Mouse (Mus musculus): ENCODE results near the gene Cp.
"Not testable (repeated sequence)": the region's sequence is repeated elsewhere in the genome, so short reads cannot be mapped to it uniquely, and the experiment has no call there.

Gene Cp

DNA sequence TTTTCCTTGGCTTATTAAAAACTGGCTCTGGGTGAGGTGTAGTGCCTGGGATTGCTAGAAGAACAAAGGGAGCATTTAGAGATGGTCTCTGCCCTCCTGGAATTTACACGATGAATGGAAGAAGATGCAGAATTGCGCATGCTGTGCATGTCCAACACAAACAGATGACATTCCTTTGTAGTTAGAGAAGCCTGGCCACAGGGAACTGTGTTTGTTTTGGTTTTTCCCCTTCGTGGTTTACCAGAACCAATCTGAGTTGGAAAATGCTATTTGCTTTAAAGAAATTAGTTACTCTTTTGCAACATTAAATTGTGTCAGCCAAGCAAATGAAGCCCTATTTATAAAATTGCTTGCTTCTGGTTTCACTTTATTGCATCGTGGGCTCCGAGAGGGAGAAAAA, at the start of gene Cp:
Cp (plus strand) TSS at position 170 of the 400 bp plus-strand sequence.
- no peak for DNase-seq (ENCODE audit: low spot score in 2 of 2)

DNA sequence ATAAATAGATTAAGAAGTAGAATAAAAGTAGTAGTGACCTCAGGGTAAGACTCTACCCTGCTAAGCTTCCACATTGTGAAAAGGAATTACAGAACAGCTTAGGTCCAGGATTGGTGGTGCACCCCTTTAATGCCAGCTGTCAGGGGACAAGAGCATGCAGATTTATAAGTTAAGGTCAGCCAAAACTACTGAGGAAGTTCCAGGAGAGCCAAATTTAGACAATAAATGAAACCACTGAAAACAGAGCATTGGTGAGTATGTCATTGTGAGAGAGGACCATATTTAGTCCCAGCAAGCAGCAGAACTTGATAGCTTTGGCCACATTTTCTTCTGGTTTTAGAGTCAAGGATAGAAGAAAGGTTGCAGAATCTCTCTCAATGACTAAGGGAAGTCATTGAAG, 8.3 kb upstream of the Cp start:
- no peak for DNase-seq (ENCODE audit: low spot score in 2 of 2)

DNA sequence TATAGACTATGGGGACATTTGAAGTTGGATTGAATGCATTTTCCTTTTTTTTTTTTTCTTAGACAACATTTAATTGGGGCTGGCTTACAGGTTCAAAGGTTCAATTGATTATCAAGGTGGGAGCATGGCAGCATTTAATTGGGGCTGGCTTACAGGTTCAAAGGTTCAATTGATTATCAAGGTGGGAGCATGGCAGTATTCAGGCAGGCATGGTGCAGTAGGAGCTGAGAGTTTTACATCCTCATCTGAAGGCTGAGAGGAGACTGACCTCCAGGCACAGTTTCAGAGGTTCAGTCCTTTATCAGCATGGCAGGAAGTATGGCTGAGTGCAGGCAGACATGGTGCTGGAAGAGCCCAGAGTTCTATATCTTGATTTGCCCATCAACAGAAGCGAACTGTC, 7.5 kb upstream of the Cp start:
- DNase-seq (ENCODE audit: low spot score in 2 of 2), result not testable (repeated sequence)

DNA sequence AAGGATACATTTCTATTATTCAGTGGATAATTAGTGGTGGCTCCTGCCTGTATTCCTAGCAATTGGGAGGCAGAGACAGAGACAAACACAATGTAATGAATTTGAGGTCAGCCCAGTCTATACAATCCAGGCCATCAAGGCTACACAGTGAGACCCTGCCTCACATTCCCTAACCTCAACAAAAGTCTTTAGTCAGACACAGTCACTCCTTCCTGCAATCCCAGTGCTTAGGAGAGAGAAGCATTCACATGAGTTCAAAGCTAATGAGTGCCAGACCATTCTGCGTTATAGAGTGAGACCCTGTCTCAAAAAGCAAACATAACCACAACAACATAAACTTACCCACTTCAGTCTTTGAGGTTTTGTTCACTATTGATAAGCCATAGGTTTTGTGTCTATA, 3.4 kb upstream of the Cp start:
- DNase-seq (ENCODE audit: low spot score in 2 of 2), result no peak

DNA sequence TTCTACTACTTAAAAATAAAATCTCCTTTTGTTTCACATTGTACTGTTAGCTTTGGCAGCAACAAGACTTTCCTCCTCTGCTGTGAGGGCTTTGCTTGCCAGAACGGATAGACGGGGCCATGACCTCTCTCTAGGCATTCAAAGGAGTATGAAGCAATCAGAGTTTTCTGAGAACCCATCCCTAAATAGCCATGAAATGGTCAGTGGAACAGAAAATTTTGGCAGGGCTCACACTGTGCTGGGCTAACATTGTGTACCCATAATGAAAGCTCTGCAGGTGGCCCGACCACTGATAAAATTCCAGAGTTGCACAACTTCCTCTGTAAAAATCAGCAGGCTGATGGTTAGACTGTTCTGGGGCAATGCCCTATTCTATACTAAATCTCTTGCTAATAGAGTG, 3.0 kb upstream of the Cp start:
- peak in 1 of 2 experiments; percentile 7 for DNase-seq (ENCODE audit: low spot score in 2 of 2)

DNA sequence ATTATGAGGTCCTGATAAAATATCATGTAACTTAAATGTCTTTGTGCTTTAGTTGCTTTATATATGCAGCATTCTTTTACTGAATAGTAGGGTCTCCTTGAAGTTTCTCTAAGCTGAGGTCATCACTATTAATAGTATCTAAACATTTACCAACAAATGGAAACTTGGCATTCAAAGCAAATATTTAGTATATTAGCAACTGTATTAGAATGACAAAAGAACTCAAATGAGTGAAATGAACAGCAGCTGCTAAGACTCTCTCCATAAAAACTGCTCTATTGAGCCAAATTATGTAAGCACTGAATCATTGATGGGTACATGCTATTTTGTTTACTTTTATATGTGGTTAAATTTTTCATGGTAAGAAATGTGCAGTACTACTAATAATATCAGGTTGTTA, 1.2 kb downstream of the Cp start:
- no peak for DNase-seq (ENCODE audit: low spot score in 2 of 2)

DNA sequence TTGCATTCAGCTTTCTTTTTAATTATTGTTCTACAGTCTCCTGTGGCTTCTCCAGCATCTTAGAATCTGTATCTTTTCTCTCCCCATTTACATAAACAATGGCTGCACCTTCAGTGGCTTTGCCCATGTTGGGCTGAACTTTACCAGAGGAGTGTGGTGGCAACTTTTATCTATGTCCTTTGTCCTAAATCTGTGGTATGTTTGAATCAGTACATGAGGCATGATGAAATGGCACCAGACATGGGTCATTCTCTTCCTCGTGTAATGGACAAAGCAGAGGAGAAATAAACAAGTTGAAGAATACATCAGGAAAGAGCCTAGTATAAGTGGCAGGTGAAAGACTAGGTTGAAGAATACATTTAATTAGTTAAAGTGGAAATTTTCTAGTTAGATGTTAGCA, 2.1 kb downstream of the Cp start:
- no peak for DNase-seq (ENCODE audit: low spot score in 2 of 2)

DNA sequence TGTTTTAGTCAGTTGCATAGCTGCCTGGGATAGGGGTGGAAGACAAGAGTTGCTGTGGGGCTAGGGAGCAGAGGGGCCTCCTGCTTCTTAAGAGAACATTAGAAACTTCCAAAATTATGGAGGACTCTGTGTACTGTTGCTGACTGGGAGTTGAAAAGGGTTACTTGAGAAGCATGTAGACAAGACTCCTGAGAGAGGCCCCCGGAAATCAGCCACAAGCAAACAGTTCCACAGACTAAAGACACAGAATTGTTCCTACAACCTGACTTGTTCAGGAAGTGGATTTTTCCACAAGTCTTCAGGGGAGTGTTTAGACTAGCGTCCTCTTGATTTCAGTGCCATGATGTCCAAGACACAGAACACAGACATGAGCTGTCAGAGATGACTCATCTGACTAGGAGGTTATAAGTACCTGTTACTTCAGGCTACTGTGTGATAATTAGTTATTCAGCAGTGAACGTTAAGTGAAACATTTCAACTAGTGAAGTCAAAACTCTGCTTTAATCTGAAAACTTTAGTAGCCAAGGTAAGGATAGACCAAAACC, 3.8 kb downstream of the Cp start:
- no peak for DNase-seq (ENCODE audit: low spot score in 2 of 2)

DNA sequence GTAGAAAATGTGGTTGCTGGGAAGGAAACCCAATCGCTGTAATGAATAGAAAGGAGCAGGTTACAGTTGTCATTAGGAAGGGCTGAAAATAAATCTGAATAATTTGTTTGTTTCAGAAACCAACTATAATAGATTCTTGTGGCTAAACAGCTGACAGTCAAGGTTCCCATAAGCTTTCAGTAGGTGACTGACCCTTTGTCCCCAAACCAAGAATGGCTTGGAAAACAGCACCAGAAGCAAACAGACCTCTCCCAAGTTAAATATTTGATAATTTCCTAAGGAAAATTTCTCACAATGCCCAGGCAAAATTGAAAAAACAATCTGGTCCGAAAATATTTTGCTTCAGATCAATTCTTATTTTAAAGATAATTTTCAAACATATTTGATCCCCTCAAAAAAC, 4.5 kb downstream of the Cp start:
- no peak for DNase-seq (ENCODE audit: low spot score in 2 of 2)

DNA sequence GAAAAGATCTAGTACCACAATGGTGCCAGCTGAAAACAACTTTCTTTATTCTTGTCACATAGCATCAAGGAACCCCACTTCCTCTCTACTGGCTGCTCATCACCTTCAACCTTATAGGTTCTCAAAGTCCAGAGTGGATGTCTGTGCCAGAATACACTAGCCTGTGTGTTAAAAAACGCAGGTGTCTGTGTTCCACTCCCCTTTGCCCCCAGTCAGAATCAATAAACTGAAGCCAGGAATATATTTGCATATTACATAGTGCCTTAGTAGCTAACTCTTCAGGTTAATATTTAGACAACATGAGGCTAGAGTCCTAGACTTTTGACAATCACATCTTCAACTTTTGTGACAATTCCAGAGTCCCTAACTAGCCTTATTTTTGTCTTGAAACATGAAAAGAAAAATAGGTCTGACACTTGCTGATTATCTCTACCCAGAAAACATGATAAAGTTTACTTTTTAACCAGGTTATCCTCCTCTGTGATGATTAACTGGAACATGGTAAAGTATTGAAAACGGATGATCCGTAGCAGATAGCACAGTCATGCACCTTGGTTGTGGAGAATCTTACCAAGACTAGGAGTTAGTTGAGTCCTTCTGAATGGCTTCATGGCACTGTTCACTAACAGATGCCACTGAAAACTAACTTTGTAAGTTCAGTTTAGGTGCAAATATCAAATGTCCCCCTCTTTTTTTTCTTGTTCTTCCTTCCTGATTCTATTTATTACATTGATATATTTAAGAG, 6.1 kb downstream of the Cp start:
- DNase-seq (ENCODE audit: low spot score in 2 of 2), result no peak

DNA sequence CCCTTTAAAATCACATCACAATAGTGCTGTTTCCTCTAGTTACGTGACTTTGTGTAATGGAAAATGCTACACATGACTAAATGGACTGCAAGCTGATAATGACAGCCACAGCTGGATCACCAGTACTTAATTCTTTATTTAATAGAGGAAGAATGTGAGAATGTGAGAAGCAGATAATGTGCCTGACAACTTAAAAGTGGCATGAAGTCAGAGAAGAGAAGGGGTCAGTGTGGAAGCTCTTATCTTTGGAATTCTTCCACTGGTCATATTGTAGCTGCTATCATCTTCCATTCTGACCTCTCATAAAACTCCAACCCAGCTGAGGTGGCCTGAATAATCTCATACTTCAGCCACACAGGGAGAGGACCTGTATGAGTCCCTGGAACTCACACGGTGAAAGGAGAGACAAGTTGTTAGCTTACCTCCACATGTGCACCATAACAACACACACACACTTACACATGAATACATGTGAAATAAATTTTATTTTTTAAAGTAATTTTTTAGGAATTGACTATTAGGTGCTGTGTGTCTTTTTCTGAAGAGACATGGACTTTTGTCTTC, 7.9 kb downstream of the Cp start:
- DNase-seq (ENCODE audit: low spot score in 2 of 2), result no peak

DNA sequence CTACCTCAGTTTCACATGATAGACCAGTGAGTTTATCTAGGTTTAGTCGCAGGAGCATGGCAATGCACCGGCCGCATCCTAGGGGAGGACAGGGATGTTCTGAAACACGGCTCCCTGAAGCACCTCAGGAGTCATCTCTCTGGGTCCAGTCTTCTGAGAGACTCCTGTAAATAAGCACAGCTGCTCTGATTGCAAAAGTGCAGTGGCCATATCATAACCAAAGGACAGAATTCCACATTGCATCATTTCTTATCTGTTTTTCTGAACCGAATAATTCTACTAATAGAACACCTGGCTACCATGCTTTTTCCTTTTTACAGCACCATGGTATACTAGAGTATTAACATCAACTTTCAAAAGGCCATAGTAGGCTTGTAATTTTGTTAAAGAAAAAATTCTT, 8.4 kb downstream of the Cp start:
- DNase-seq (ENCODE audit: low spot score in 2 of 2), result no peak

DNA sequence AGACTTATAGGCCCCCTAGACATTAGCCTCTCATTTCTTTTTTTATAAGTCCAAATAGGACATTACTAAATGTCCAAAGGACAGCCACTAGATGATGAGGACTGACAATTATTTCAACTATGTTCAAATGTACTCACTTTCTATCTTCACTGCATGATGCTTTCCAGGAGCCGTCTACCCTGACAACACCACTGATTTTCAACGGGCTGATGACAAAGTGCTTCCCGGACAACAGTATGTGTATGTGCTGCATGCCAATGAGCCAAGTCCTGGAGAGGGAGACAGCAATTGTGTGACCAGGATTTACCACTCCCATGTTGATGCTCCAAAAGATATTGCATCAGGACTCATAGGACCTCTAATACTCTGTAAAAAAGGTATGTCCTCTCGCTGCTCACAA, 9.2 kb downstream of the Cp start:
- DNase-seq (ENCODE audit: low spot score in 2 of 2), result no peak

DNA sequence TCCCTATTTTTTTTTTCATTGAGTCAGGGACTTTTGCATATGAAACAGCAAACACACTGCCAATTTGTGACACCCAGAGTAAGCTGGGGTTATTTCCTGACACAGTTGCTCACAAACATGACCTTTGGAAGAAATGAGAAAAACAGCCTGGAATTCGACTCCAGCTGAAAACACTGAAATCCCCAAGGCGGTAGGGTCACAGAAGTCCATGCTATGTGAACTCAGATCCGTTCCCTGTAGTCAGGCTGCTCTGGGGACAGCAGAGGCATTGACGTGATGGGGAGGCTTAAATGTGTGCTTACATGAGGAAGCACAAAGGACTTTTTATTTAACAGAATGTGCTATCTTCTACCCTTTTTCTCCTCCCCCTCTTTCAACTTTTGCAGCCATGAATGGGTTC, 21.6 kb downstream of the Cp start:
- DNase-seq (ENCODE audit: low spot score in 2 of 2), result no peak

DNA sequence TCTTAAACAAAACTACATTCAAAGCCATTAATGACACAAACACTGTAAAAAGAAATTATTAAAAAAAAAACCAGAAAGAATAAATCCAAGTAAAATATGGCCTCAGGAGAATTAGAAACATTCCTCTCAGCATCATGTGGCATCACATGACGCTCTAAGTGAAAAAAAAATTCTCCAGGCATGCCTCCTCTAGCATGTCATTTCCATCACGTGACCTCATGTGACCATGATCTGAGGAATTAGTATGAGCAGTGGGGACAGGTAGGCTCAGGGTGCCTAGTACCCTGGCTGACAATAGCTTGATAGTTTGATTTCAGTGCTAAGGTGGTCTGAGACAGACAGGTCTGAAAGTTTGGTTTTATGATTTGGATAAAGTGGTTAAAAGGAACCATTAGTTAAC, 24.3 kb downstream of the Cp start:
- DNase-seq (ENCODE audit: low spot score in 2 of 2), result no peak

DNA sequence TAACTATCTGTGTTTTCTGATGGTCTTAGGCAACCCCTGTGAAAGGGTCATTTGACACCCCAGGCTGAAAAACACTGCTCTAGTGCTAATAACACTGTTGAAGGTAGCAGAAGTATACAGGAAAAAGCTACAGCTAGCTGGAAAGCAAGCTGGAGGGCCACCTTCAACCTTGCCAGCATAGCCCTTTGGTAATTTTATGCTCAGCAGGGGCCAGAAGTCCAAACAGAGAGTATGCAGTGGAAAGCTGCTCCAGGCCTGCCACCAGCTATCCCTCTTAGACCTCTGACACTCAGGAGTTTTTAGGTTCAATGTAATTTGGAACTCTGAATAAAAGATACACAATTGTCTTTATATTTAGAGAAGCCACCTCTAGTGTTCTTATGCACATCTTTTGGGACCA, 26.0 kb downstream of the Cp start:
- DNase-seq (ENCODE audit: low spot score in 2 of 2), result no peak

DNA sequence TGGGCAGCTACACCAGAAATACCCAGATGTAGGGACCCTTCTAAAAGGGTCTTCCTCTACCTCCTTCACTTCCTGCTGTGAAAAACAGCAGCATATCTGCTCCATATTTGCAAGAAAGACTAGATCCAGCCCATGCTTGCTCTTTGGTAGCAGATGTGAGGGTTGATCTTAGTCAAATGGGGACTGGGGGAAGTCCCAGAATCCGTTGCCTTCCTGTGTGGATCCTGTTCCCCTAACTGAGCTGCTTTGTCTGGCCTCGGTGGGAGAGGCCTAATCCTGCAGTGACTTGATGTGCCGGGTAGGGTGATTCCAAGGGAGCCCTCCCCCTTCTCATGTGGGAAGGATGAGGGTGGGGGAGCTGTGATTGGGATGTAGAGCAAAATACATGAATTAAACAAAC, 29.3 kb downstream of the Cp start:
- no peak for DNase-seq (ENCODE audit: low spot score in 2 of 2)

DNA sequence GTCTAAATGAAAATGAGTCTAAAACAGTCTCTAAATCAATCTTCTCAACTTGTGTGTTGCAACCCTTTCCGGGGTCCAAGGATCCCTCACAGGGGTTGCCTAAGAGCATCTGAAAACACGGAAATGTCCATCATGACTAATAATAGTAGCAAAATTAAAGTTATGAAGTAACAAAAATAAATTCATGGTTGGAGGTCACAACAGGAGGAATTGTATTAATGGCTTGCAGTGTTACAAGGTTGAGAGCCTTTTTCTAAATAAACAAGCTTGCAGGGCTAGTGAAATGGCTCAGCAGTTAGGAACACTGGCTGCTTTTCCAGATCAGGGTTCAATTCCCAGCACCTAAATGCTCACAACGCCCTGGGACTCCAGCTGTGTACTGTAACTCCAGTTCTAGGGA, 33.2 kb downstream of the Cp start:
- DNase-seq (ENCODE audit: low spot score in 2 of 2), result no peak

DNA sequence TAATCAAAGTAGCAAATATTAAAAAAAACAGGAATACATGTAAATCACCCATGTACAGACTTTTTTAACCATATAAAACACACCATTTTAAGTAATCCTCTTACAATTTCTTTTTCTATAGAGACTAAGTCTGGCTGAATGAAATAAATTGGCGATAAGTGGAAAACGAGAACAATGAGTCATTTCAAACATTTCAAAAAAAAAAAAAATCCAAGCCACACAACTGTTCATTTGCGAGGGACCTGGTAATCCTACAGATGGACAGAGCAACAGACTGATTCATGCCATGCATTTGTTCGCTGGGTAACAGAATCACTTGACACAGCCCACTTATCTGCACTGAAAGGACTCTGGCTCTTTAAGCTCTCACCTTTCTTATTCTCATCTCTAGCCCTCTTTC, 35.5 kb downstream of the Cp start:
- no peak for DNase-seq (ENCODE audit: low spot score in 2 of 2)

DNA sequence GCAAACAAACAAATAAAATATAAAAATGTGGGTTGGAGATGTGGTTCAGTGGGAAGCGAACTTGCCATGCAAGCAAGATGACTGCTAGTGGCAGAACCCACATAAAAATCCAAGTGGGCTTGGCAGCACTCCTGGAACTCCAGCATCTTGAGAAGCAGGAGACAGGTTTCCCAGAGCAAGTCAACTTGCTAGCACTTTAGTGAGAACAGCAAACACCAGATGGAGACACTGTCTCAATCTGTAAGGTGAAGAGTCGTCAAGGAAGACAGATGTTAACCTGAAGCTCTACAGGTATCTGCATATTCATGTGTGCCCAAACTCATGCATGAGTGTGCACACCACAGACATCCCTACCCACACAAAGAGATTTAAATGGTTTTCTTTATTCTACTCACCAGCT, 42.7 kb downstream of the Cp start:
- DNase-seq (ENCODE audit: low spot score in 2 of 2), result peak; percentile 30 to 64

DNA sequence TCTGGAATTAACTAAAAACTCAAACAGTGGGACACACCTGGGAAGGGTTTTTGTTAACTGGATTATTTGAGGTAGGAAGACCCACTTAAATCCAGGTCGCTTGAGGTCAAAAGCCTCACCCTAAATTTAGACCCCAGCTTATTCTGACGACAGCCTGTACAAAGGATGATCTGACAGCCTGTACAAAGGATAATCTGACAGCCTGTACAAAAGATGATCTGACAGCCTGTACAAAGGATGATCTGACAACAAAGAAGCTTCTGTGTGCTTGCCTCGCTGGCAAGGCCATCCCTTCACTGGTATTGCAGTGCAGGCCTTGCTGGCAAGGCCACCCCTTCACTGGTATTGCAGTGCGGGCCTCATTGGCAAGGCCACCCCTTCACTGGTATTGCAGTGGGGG, 44.0 kb downstream of the Cp start:
- no peak for DNase-seq (ENCODE audit: low spot score in 2 of 2)

DNA sequence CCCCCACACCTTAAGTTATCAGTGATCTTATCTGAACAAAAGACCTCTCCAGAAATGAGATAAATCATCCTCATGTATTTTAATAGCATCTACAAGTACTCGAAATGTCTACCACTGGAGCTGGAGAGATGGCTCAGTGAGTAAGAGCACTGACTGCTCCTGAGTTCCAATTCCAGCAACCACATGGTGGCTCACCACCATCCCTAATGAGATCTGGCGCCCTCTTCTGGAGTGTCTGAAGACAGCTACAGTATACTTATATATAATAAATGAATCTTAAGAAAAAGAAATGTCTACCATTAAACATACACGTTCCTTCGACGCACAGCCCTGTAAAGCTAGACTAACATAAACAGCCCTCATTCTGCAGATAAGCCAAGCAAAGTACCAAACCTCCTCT, 45.9 kb downstream of the Cp start:
- peak; percentile 10 for DNase-seq (ENCODE audit: low spot score in 2 of 2)

DNA sequence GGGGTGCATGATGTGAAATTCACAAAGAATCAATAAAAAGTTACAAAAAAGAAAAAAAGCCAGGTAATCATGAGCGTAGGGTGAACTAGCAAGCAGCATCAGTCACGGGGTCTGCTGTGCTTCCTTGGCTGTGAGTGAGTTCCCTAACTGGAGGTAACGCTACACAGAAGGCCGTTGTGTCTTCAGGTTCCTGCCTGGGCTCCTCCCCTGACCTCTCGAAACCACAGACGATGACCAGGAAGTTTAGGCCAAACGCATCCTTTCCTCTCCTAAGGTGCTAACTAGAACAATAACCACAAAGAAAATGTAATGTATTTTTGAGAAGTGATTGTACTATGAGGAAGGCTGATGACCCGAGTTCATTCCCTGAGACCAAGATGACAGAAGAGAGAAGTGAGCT, 47.6 kb downstream of the Cp start:
- no peak for DNase-seq (ENCODE audit: low spot score in 2 of 2)

DNA sequence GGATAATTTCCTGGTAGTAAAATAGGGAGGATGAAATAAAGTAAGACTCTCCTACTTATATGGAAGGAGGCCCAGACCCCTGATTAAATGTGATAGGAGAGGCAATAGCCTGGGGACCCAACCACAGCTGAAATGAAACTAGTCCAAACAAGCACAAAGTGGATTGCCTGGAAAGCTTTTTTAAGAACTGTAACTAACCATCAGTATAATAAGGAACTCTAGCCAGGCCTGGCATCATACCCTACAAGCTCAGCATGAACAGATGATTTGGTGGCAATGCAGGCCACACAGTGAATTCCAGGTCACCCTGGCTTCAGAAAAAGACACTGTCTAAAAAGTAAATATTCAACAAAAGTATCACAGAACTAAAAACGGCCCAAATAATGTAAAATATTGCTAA, 48.8 kb downstream of the Cp start:
- no peak for DNase-seq (ENCODE audit: low spot score in 2 of 2)

All from frontal cortex, postnatal 36 days (tissue).